Mouse (Mus musculus): ENCODE measurements around the gene Rbm39.
A peak's percentile ranks its signal among the peaks of the same experiment; 100 is the strongest.

Gene Rbm39

DNA sequence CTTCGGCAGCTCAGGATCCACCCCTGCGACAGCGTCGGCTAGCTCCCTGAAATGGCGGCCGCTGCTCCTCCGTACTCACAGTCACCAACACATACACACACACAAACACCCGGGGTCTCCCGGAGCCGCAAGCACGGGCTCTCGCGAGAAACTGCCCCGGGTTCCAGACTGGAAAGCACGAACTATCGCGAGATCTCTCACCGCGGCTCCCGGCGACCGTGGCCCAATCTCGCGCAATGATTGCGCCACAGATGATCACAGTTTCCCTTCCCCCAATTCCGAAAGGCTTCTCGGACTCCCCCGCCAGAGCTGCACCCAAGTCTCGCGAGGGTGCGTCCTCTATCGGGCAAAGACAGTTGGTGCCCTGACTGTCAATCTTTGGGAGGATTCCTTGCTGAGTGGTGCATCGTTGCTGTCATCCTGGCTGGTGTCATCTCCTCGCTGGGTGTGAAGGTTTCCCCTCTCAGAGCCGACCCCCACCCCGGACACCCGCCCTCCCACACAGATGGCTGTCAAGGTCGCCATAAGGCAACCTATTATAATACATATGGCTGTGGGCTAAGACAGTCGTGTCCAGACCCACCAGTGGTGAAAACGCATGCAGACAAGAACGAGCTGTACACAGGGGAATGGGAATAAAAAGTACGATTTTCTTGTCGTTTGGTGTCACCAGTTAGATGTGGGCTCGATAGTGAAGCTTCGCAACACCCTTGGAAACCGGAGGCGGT, at the start of gene Rbm39:
Gene Rbm39 (minus strand): TSS at position 145 of the 728 bp plus-strand sequence.
- DNase-seq (ENCODE audit: low spot score in 2 of 2): peak; percentile 100

DNA sequence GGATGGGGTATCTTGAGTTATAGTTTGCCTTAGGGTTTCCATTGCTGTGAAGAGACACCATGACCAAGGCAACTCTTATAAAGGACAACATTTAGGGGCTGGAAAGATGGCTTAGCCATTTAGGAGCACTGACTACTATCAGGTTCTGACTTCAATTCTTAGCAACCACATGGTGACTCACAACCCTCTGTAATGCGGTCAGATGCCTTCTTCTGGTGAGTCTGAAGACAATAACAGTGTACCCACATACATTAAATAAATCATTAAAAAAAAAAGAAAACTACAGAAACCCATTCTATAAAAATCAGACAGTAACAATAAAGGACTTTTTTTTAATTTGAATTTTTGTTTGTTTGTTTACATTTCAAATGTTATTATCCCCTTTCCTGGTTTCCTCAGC, 49.1 kb upstream of the Rbm39 start:
- no peak for DNase-seq (ENCODE audit: low spot score in 2 of 2)

- DNase-seq (ENCODE audit: low spot score in 2 of 2): no peak
Measured at GRCm38 (mm10) chr2:156227689-156228088, 47.7 kb upstream of the Rbm39 start.

GRCm38 (mm10) chr2:156224043-156224442, 44.0 kb upstream of the Rbm39 start:
- DNase-seq (ENCODE audit: low spot score in 2 of 2): no peak

DNA sequence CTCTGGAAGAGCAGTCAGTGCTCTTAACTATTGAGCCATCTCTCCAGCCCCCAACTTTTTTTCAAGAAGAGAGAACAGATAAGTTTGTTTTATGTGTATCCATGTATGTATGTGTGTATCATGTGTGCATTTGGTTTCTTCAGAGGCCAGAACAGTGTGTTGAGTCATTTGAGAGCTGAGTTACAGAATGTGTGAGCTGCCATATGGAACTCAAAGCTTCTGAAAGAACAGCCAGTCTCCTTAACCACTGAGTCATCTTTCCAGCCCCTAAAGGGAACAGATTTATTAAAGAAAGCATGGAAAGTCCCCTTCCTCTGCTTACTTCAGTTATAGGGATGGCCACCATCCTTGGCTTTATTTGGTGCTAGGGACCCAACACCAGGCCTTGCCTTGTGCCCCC, 42.1 kb upstream of the Rbm39 start:
- DNase-seq (ENCODE audit: low spot score in 2 of 2): no peak

GRCm38 (mm10) chr2:156217786-156218185, 37.7 kb upstream of the Rbm39 start:
- no peak for DNase-seq (ENCODE audit: low spot score in 2 of 2)

DNA sequence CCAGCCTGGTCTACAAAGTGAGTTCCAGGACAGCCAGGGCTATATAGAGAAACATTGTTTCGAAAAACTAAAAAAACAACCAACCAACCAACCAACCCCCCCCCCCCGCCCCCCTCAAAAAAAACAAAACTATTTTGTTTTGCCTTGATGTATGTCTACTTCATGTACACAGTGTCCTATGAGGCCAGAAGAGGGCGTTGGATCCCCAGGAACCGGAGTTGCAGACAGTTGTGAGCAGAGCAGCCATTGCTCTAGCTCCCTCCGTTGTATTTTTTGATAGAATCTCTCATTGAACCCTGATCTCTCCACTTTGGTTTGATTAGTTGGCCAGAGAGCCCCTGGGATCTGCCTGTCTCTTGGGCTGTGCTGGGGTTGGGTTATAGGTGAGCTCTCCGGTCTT, 23.9 kb upstream of the Rbm39 start:
- no peak for DNase-seq (ENCODE audit: low spot score in 2 of 2)

GRCm38 (mm10) chr2:156202848-156203437, 22.9 kb upstream of the Rbm39 start:
- peak in 1 of 2 experiments; percentile 34 for DNase-seq (ENCODE audit: low spot score in 2 of 2)

DNA sequence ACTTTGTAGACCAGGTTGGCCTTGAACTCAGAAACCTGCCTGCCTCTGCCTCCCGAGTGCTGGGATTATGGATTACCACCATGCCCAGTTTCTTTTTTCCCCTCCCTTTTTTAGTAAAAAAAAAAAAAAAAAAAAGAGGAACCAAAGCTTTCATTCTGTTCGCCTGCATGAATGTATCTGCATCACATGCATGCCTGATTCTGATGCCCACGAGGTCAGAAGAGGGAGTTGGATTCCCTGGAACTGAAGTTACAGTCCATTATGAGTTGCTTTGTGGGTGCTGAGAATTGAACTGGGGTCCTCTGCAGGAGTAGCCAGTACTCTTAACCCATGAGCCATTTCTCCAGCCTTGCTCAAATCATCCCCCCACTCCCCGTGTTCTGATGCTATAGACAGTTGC, 21.4 kb upstream of the Rbm39 start:
- DNase-seq (ENCODE audit: low spot score in 2 of 2): no peak

DNA sequence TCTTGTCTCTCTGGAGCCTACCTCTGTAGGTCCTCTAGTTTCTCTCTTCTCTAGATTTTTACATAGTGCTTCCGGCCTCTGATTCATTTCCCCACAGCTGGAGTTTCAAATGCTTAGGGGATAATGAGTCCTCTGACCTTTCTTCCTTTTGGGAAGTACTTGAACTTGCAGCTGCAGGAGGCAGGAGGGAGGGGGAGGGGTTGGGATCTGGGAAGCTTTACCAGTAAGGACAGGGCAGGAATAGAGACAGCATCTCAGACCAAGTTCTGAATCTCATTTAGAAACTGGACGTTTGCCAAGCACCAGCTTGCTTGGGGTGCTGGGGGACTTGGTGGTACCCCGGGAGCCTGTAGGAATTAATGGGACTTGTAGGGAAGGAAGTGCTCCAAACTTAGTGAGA, 19.9 kb upstream of the Rbm39 start:
- no peak for DNase-seq (ENCODE audit: low spot score in 2 of 2)

DNA sequence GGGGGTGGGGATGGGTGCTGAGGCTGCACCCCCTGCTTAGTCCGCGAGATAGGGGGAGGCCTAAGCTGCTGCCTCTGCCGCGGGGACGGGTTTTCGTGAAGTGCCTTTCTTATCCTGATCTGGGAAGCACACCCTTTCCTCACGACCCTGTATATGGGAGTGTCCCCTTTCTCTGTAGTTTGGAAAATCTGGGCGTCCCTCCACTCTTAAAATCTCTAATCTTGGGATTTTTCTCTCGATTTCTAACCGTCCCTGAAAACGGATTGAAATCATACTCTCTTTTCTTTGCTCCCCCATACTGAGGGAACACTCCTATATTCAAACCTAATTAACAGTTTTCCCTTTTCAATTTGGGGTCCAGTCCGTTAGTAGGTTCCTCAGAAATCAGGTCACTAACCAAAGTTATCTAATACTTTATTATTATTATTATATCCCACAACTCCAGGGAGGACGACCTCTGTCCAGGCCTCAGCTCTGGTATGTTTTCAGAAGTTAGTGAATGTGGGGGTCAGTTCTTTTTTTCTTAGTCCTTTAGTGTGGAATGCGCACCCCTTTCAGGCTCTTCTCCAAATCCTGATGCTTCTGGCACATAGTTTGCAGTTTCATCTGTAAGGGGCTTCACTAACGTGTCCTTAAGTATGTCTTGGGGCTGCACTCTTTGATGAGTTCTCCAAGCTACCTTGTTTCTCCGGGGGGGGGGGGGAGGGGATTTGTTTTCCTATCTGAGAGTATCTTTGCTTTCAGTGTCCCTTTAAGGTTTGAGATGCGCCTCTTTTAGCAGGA, 17.3 kb upstream of the Rbm39 start:
- no peak for DNase-seq (ENCODE audit: low spot score in 2 of 2)

- peak; percentile 97 for DNase-seq (ENCODE audit: low spot score in 2 of 2)
Measured at GRCm38 (mm10) chr2:156196302-156197128, 16.5 kb upstream of the Rbm39 start, which contains the start of gene Phf20. Phf20 (plus strand) TSS chr2:156196466.

DNA sequence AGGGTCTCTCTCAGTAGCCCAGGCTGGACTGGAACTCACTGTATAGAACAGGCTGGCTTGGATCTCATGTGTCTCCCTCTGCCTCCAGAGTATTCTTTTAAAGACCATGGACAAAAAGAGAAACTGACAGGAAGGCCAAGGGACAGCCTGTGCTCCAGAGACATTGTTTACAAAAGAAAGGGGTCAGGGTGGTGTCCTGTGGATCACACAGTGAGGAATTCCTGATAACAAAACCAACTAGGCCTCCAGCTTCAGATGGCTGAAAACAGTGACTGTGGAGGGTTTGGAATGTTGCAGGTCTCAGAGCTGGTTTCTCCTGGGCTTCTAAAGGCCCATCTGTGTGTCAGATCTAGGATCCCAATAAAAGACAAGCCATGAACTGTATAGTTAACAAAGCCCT, 14.5 kb upstream of the Rbm39 start:
- DNase-seq (ENCODE audit: low spot score in 2 of 2): no peak

DNA sequence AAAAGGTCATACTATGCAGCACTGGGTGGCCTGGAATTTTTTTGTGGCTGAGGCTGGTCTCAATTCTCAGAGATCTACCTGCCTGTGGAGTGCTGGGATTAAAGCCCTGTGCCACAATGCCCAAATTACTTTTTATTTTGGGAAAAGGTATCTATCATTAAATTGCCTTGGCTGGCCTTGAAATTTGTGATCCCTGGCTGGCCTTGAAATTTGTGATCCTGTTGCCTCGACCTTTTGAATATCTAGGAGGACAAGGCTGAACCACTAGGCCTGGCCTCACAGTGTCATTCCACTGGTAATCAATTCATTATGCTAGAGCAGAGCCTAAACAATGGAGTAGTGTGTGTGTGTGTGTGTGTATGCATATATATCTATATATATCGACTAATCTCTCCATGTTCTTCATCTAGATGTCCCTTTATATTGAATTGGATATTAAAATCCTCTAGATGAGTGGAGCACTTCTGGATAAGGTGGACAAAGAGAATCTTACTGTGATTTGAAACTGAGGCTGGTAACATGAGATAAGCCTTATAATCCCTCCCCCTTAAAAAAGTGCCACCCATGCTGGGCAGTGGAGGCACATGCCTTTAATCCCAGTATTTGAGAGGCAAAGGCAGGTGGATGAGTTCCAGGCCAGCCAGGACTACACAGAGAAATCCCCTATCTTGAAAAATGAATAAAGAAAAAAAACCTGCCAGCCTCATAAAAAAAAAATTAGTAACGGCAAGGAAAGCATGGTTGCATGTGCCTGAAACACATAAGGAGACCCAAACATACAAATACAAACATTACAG, 13.2 kb upstream of the Rbm39 start:
- no peak for DNase-seq (ENCODE audit: low spot score in 2 of 2)

DNA sequence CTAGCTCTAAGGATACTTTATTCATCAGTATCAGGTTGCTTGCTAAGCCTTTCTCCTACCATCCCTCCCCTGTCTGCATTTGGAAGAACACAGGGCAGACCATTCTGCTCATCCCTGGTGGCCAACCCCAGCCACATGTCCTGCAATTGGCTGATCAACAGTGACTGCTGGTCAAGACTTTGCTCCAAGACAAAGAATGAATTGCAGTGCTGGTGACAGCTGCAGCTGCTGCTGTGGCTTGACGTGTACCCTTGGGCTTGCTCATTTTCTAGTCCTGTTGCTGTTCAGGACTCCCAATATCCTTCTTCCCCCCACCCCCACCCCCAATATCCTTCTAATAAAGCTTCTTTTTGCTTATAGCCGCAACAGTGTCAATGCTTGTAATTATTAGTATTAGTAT, 12.0 kb upstream of the Rbm39 start:
- DNase-seq (ENCODE audit: low spot score in 2 of 2): no peak

GRCm38 (mm10) chr2:156191540-156191939, 11.5 kb upstream of the Rbm39 start:
- no peak for DNase-seq (ENCODE audit: low spot score in 2 of 2)

DNA sequence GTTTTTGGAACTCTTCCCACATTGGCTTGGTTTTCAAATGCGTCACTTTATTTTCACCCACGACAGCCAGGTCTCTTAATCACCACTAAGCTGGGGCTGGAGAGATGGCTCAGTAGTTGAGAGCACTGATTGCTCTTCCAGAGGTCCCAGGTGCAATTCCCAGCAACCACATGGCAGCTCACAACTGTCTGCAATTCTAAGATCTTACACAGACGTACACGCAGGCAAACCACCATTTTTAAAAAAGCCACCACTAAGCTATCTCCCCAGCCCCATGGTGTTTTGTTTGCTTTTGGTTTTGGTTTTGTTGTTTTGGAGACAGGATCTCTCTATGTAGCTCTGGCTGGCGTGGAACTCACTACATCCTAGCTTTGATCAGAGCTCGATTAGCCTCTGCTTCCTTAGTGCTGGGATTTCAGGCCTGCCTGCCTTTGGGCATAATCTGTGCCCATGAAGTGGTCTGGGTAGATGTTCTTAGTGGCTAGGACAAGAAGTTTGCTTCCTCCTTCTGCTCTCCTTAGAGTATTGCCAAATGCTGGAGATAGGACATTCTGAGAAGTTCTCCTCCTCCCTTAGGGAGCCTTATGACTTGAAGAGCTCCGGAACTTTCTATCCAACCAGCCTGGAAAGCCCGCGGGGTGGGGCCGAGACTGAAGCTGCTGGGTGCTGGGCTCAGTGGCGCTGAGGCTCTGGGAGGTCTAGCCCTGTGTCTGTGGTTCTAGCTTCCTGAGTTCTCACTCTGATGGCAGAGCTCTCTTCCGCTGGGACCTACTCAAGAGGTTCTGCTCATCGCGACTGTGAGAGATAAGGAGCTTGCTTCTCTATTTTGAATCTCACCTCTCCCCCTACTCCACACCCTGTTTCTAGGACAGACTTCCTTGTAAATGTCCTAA, 10.2 kb upstream of the Rbm39 start:
- DNase-seq (ENCODE audit: low spot score in 2 of 2): peak in 1 of 2 experiments; percentile 4

- peak in 1 of 2 experiments; percentile 4 for DNase-seq (ENCODE audit: low spot score in 2 of 2)
Measured at GRCm38 (mm10) chr2:156189241-156189640, 9.2 kb upstream of the Rbm39 start.

DNA sequence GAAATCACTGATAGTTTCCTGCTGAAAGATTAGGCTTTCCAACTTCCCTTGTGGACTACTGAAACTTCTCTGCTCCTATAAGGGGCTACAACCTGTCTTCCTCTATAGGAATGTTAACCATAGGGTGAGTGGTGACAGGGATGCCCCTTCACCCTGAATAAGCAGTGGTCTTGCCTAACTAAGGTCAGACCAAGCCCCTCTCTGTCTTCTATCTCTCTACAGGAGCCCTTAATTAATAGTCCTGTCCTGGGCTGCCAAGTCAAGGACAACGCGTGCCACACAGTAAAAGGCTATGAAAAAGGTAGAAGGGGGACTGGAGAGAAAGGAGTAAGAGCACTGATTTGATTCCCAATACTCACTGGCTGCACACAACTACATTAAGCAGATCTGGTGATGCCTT, 1.6 kb upstream of the Rbm39 start:
- no peak for DNase-seq (ENCODE audit: low spot score in 2 of 2)

Data from frontal cortex, postnatal 10 days (tissue).